Mouse (Mus musculus) bone marrow macrophage, adult 2 months (primary cell): ENCODE data around the gene Slc39a11. TPM values are rescaled to one million over a fixed set of nuclear protein-coding genes. Genes with fewer than 3 reads are reported as not detected.

Experiments
- H3K27ac ChIP-seq: 2 replicates; pipeline ENCODE4 v1.5.1; 2012; ENCODE audit warnings: low read depth, low read length; ENCODE audit not compliant: insufficient read depth
- H3K4me1 ChIP-seq: 2 replicates; pipeline ENCODE4 v1.6.1; 2012; ENCODE audit warnings: low read length; ENCODE audit not compliant: control insufficient read depth, insufficient read depth
- H3K4me3 ChIP-seq: 2 replicates; pipeline ENCODE4 v1.5.1; 2012; ENCODE audit warnings: mild to moderate bottlenecking, low read length, moderate library complexity; ENCODE audit not compliant: insufficient read depth
- CTCF ChIP-seq: IDR thresholded peaks from 2 replicates; pipeline ENCODE4 v1.5.1; 2012; ENCODE audit warnings: low read depth, mild to moderate bottlenecking, low read length, moderate library complexity
- POLR2A ChIP-seq: IDR thresholded peaks from 2 replicates; pipeline ENCODE4 v1.6.1; 2012; ENCODE audit warnings: mild to moderate bottlenecking, low read depth, low read length, borderline replicate concordance
- polyA plus RNA-seq: library from polyadenylated mRNA; stranded (reverse); fragments of >200 nt; gene quantifications from 2 replicates; pipeline ENCODE4 v1.2.4, GENCODE M21; 2012; ENCODE audit not compliant: missing spikeins, insufficient read depth, insufficient read length

The Slc39a11 gene
- polyA plus RNA-seq, 1 experiment, result 24.3 TPM

- Histone ChIP-seq H3K4me3 (peak overlapping the region; percentile 91), H3K27ac (peak overlapping the region; percentile 77), H3K4me1 (peaks cover 33% of the 10 kb centered on the region)
- no peak for TF ChIP-seq CTCF
- no peak for TF ChIP-seq POLR2A
Measured at GRCm38 (mm10) chr11:113683627-113683956, 33.7 kb upstream of the Slc39a11 start.

DNA sequence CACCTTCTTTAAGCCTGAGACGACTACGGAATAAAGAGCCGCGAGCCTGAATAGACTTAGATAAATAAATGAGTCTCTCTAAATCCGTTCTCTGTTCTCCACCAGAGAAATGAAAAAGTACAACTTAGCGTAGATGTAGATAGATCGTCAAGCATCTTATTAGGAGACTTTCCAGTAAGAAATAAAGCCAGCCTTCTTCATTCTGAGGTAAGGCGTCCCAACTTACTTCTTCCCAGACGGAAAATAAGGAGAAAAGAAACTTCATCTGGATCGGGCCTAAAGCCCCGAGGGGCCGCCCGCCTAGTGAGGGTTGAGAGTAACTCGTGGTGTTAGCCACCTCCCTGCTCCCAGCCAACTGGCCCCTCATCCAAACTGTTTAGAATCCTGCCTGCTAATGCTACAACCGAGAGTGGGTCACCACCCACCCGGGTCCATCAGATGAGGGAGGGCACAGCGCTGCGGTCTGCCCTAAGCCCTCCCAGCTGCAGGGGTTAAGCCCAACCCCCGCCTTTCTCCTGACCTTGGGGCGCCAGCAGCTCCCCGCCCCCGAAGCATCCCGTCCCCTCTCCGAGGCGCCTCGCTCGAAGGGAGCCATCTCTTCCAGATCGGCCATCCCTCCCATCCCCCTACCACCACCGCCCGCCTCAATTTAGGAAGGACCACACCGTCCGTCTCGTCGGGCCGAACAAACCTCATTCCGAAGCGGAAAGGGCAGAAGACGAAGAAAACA, 33.2 kb upstream of the Slc39a11 start:
- peak overlapping the region; percentile 77 for H3K27ac ChIP-seq
- TF ChIP-seq POLR2A (no peak), CTCF (no peak)
- peak overlapping the region; percentile 91 for H3K4me3 ChIP-seq
- peaks cover 37% of the 10 kb centered on the region for H3K4me1 ChIP-seq

DNA sequence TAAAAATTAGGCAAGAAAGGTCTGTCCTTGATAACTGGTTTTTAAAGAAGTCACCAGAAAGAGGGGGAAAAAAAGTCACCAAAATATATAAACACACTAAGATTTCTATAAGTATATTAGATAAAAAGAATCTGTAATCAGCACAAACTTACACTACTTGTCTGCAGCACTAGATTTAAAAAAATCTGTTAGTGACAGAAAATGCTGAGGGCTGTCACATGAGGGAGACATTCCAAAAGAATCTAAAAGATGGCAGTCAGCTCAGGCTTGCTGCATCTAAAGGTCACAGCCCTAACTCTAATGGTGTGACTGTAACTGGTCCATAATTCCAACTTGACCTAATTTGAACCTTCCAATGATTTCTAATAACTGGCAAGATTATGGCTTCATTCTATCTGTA, 32.1 kb upstream of the Slc39a11 start:
- Histone ChIP-seq H3K4me1 (peaks cover 43% of the 10 kb centered on the region), H3K27ac (no peak overlapping the region), H3K4me3 (no peak overlapping the region)
- TF ChIP-seq POLR2A (no peak), CTCF (no peak)

GRCm38 (mm10) chr11:113680954-113681353, 31.1 kb upstream of the Slc39a11 start:
- H3K27ac ChIP-seq, result no peak overlapping the region
- H3K4me3 ChIP-seq, result no peak overlapping the region
- TF ChIP-seq CTCF (no peak), POLR2A (no peak)
- peaks cover 38% of the 10 kb centered on the region for H3K4me1 ChIP-seq

GRCm38 (mm10) chr11:113678373-113678772, 28.5 kb upstream of the Slc39a11 start:
- Histone ChIP-seq H3K4me1 (peaks cover 32% of the 10 kb centered on the region), H3K27ac (no peak overlapping the region), H3K4me3 (no peak overlapping the region)
- TF ChIP-seq POLR2A (no peak), CTCF (no peak)

DNA sequence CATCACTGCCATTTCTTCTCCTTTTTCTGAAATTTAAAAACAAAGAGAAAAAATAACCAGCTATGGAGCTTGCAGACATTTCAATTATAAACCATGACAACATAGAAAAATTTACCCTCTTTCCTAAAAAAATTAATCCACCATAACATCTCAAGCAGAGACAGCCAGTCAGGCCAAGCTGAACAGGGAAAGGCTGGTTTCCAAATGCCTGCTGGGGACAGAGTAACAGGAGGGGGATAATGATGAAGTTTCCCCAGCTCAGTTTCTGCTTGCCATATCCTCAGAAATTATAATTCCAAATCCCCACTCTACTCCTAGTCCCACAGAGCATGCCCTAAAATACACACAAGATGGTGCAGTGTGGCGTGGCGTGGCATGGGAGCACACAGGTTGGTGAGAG, 27.5 kb upstream of the Slc39a11 start:
- Histone ChIP-seq H3K4me1 (peaks cover 31% of the 10 kb centered on the region), H3K27ac (no peak overlapping the region), H3K4me3 (no peak overlapping the region)
- TF ChIP-seq POLR2A (no peak), CTCF (no peak)

DNA sequence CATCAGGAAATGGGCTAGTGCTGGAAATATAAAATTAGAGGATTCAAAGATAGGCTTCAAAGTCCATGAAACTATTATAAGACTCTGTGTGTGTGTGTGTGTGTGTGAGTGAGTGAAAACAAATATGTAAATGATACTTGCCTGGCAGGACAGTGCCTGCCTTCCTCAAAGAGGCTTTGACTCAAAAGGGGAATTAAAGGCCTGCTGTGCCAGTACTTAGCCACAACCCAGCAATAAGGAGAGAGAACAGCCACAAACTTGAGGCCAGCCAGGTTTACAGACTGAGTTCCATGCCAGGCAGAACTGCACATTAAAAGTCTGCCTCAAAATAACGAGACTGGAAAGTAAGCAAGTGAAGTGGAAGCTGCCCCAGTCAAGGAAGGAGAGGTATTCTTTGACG, 27.0 kb upstream of the Slc39a11 start:
- no peak overlapping the region for H3K27ac ChIP-seq
- peaks cover 31% of the 10 kb centered on the region for H3K4me1 ChIP-seq
- TF ChIP-seq POLR2A (no peak), CTCF (no peak)
- H3K4me3 ChIP-seq, result no peak overlapping the region

DNA sequence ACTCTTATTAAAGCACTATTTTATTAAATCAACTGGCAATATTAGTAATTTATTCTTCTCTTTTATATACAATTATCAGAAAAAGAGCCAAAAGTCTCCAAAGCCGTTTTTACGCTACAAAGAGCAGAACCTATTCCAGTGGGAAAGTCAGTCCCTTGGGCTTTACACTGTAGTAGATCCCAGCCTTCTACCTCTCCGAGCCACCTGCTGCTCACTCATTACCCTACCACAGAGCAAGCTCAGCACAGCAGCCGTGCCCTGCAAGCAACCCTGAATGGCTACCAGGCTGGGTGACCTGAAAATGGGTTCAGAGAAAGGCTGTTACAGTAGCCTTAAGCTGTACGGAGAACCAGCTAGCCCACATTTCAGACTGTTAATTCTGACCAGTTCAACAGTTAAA, 24.7 kb upstream of the Slc39a11 start:
- no peak for TF ChIP-seq POLR2A
- Histone ChIP-seq H3K27ac (no peak overlapping the region), H3K4me1 (peaks cover 17% of the 10 kb centered on the region), H3K4me3 (no peak overlapping the region)

DNA sequence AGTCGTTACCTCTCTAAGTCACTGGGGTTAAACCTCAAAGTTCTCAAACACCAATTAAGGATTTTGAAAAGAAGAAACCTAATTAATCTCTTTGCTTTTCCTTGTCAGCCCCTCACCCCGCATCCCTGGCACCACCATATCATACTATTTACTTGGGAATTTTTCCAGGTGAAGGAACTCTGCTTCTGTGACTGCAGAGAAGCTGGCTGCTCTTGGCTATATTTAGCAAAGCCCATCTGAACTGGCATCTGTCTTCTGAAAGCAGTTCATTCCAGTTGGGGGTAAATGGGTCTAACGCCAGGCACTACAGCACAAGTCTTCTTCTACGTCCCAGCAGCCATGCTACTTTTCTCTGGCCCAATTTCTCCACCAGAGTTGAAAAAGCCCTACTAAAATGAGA, 23.7 kb upstream of the Slc39a11 start:
- TF ChIP-seq POLR2A (no peak), CTCF (no peak)
- H3K4me1 ChIP-seq, result peaks cover 20% of the 10 kb centered on the region

GRCm38 (mm10) chr11:113669711-113670110, 19.8 kb upstream of the Slc39a11 start:
- Histone ChIP-seq H3K4me1 (peaks cover 12% of the 10 kb centered on the region), H3K4me3 (no peak overlapping the region), H3K27ac (no peak overlapping the region)
- no peak for TF ChIP-seq POLR2A
- no peak for TF ChIP-seq CTCF

More for the DNA sequence above, 23.7 kb upstream of the Slc39a11 start:
- Histone ChIP-seq H3K27ac (no peak overlapping the region), H3K4me3 (no peak overlapping the region)
